Mouse (Mus musculus) forebrain, postnatal 0 days (tissue): ENCODE results near the gene Nhp2. TPM values are rescaled to one million over a fixed set of nuclear protein-coding genes. Genes with fewer than 3 reads are reported as not detected.
"Not testable (repeated sequence)": the region's sequence is repeated elsewhere in the genome, so short reads cannot be mapped to it uniquely, and the experiment has no call there.

Source experiments
- ATAC-seq: fragments of 200-750 bp; cut with Nextera tagmentation; 2 replicates; pipeline ENCODE4 v1.8.0; 2017; ENCODE audit warnings: mild to moderate bottlenecking, moderate library complexity
- DNase-seq: peaks from one replicate; pipeline ENCODE4 v3.0.0-alpha.2; 2015
- H3K27ac ChIP-seq: fragments of 300-500 bp; sonication (generic); 2 replicates; pipeline ENCODE4 v1.5.1; 2014; ENCODE audit warnings: low read depth, mild to moderate bottlenecking, antibody characterized with exemption, low read length, moderate library complexity, mixed read lengths
- H3K27me3 ChIP-seq: fragments of 300-500 bp; sonication (generic); 2 replicates; pipeline ENCODE4 v1.6.1; 2014; ENCODE audit warnings: mild to moderate bottlenecking, low read length, mixed read lengths; ENCODE audit not compliant: insufficient read depth
- H3K36me3 ChIP-seq: fragments of 300-500 bp; sonication (generic); 2 replicates; pipeline ENCODE4 v1.6.1; 2014; ENCODE audit warnings: mild to moderate bottlenecking, moderate library complexity; ENCODE audit not compliant: insufficient read depth
- H3K4me1 ChIP-seq: fragments of 300-500 bp; sonication (generic); 2 replicates; pipeline ENCODE4 v1.6.1; 2014; ENCODE audit warnings: antibody characterized with exemption; ENCODE audit not compliant: insufficient read depth
- H3K4me2 ChIP-seq: fragments of 300-500 bp; sonication (generic); 2 replicates; pipeline ENCODE4 v1.6.1; 2014; ENCODE audit warnings: low read depth, mild to moderate bottlenecking, moderate library complexity
- H3K4me3 ChIP-seq: fragments of 300-500 bp; sonication (generic); 2 replicates; pipeline ENCODE4 v1.5.1; 2014; ENCODE audit warnings: low read depth, low read length, mixed read lengths
- H3K9ac ChIP-seq: fragments of 300-500 bp; sonication (generic); 2 replicates; pipeline ENCODE4 v1.6.1; 2014; ENCODE audit warnings: mild to moderate bottlenecking
- H3K9me3 ChIP-seq: fragments of 300-500 bp; sonication (generic); 2 replicates; pipeline ENCODE4 v1.6.1; 2016; ENCODE audit warnings: low read length
- CTCF ChIP-seq: sonication (generic); IDR thresholded peaks from 2 replicates; pipeline ENCODE4 v1.5.1; 2016; ENCODE audit warnings: antibody characterized with exemption, control low read depth, low read depth
- WGBS: fragments of 180-500 bp; shearing (Covaris S2); extraction: QIAGEN DNeasy Blood & Tissue Kit; methylation state at CpG from one replicate; pipeline ENCODE4 v1.1.7; 2014; 5-methylcytosine and 5-hydroxymethylcytosine counted together
- polyA plus RNA-seq: library from polyadenylated mRNA; unstranded; fragments of >200 nt; fragmentation: Nextera tagmentation; extraction: Ambion mirVana; gene quantifications from 2 replicates; pipeline ENCODE4 v1.2.1, GENCODE M21; 2015
- total RNA-seq: library from RNA; depleted of rRNA; stranded (reverse); fragments of >200 nt; gene quantifications from 2 replicates; pipeline ENCODE4 v1.2.3, GENCODE M21; 2014

Gene Nhp2
- total and polyA plus RNA-seq, 2 experiments from 2014 or later: 66.5 to 118 TPM

GRCm38 (mm10) chr11:51622971-51623491 is 3.5 kb downstream of the Nhp2 start:
- H3K9me3 ChIP-seq: no peaks in the 10 kb centered on the region
- DNase-seq: no peak
- no peak overlapping the region for H3K4me2 ChIP-seq
- H3K27me3 ChIP-seq: no peaks in the 10 kb centered on the region
- 0 out of 2 replicates have a peak, but pooled peaks cover 3% of the 10 kb centered on the region for H3K4me1 ChIP-seq
- peaks cover 59% of the 10 kb centered on the region for H3K36me3 ChIP-seq
- H3K9ac ChIP-seq: no peak overlapping the region
- no peak overlapping the region for H3K27ac ChIP-seq
- no peak for TF ChIP-seq CTCF
- WGBS: 87% methylated on average over 7 of the region's 7 CpGs
- no peak overlapping the region for H3K4me3 ChIP-seq
- ATAC-seq: no peak

GRCm38 (mm10) chr11:51625187-51625820 is 5.8 kb downstream of the Nhp2 start:
- Histone ChIP-seq H3K4me1 (no peaks in the 10 kb centered on the region), H3K4me2 (no peak overlapping the region), H3K27me3 (no peaks in the 10 kb centered on the region), H3K9ac (no peak overlapping the region), H3K27ac (no peak overlapping the region), H3K4me3 (no peak overlapping the region), H3K36me3 (peaks cover 72% of the 10 kb centered on the region), H3K9me3 (no peaks in the 10 kb centered on the region)
- DNase-seq (no peak), ATAC-seq (no peak)
- WGBS: 88% methylated on average over 5 of the region's 5 CpGs
- TF ChIP-seq CTCF: no peak

GRCm38 (mm10) chr11:51627425-51627824 is 7.9 kb downstream of the Nhp2 start:
- no peaks in the 10 kb centered on the region for H3K27me3 ChIP-seq
- DNase-seq (no peak), ATAC-seq (no peak)
- H3K4me1 ChIP-seq: no peaks in the 10 kb centered on the region
- H3K4me3 ChIP-seq: no peak overlapping the region
- no peak overlapping the region for H3K9ac ChIP-seq
- H3K4me2 ChIP-seq: no peak overlapping the region
- TF ChIP-seq CTCF: no peak
- no peak overlapping the region for H3K27ac ChIP-seq
- peaks cover 66% of the 10 kb centered on the region for H3K36me3 ChIP-seq
- H3K9me3 ChIP-seq: no peaks in the 10 kb centered on the region
- 94% methylated on average over 9 of the region's 9 CpGs for WGBS

- H3K9ac ChIP-seq: no peak overlapping the region
- no peaks in the 10 kb centered on the region for H3K4me1 ChIP-seq
- no peaks in the 10 kb centered on the region for H3K27me3 ChIP-seq
- peaks cover 62% of the 10 kb centered on the region for H3K36me3 ChIP-seq
- ATAC-seq: no peak
- H3K9me3 ChIP-seq: no peaks in the 10 kb centered on the region
- no peak overlapping the region for H3K4me3 ChIP-seq
- TF ChIP-seq CTCF: no peak
- no peak overlapping the region for H3K4me2 ChIP-seq
- no peak overlapping the region for H3K27ac ChIP-seq
- DNase-seq: no peak
- WGBS: 91% methylated on average over 8 of the region's 8 CpGs
Measured at GRCm38 (mm10) chr11:51627907-51628306, 8.4 kb downstream of the Nhp2 start.

GRCm38 (mm10) chr11:51629651-51630314 is 10.2 kb downstream of the Nhp2 start:
- H3K4me2 ChIP-seq: no peak overlapping the region
- no peak overlapping the region for H3K27ac ChIP-seq
- DNase-seq (no peak), ATAC-seq (peak; percentile 12; the same call in 1 of the 2 replicates)
- H3K4me1 ChIP-seq: peaks cover 7% of the 10 kb centered on the region; the same call in 1 of the 2 replicates
- no peak for TF ChIP-seq CTCF
- H3K9ac ChIP-seq: no peak overlapping the region
- no peaks in the 10 kb centered on the region for H3K27me3 ChIP-seq
- no peak overlapping the region for H3K4me3 ChIP-seq
- H3K9me3 ChIP-seq: no peaks in the 10 kb centered on the region
- peaks cover 43% of the 10 kb centered on the region for H3K36me3 ChIP-seq
- 82% methylated on average over 15 of the region's 15 CpGs for WGBS

GRCm38 (mm10) chr11:51632130-51632753 is 12.7 kb downstream of the Nhp2 start:
- Histone ChIP-seq H3K27me3 (no peaks in the 10 kb centered on the region), H3K9ac (no peak overlapping the region), H3K4me2 (no peak overlapping the region), H3K4me3 (no peak overlapping the region), H3K9me3 (no peaks in the 10 kb centered on the region), H3K36me3 (peaks cover 21% of the 10 kb centered on the region), H3K4me1 (peaks cover 8% of the 10 kb centered on the region; the same call in 1 of the 2 replicates), H3K27ac (no peak overlapping the region)
- no peak for DNase-seq
- TF ChIP-seq CTCF: no peak
- no peak for ATAC-seq
- 88% methylated on average over 6 of the region's 6 CpGs for WGBS

- not testable (repeated sequence) for H3K27me3 ChIP-seq, H3K9ac ChIP-seq, ATAC-seq, H3K4me3 ChIP-seq, H3K27ac ChIP-seq, H3K4me2 ChIP-seq, DNase-seq, H3K9me3 ChIP-seq, H3K4me1 ChIP-seq
- WGBS: 92% methylated on average over 7 of the region's 7 CpGs
- peaks cover 12% of the 10 kb centered on the region for H3K36me3 ChIP-seq
Measured at GRCm38 (mm10) chr11:51633200-51633599, 13.7 kb downstream of the Nhp2 start.
